Mouse (Mus musculus) adrenal gland, adult 18-20 months (tissue): ENCODE results near the gene Iqcd. TPM values are rescaled to one million over a fixed set of nuclear protein-coding genes. Genes with fewer than 3 reads are reported as not detected.

Experiments used
- DNase-seq, 2 experiments: peaks; one replicate each; pipeline ENCODE4 v3.0.0; 2021 to 2022; ENCODE audit warnings: low spot score in 2 of 2
- total RNA-seq, 2 experiments: library from RNA; stranded (reverse); gene quantifications; 1 replicate in 1 of 2; 2 replicates in 1 of 2; pipeline ENCODE4 v1.2.3; 2021

Gene Iqcd
- total RNA-seq, 2 experiments from 2014 or later: 0.36 to 0.48 TPM

DNA sequence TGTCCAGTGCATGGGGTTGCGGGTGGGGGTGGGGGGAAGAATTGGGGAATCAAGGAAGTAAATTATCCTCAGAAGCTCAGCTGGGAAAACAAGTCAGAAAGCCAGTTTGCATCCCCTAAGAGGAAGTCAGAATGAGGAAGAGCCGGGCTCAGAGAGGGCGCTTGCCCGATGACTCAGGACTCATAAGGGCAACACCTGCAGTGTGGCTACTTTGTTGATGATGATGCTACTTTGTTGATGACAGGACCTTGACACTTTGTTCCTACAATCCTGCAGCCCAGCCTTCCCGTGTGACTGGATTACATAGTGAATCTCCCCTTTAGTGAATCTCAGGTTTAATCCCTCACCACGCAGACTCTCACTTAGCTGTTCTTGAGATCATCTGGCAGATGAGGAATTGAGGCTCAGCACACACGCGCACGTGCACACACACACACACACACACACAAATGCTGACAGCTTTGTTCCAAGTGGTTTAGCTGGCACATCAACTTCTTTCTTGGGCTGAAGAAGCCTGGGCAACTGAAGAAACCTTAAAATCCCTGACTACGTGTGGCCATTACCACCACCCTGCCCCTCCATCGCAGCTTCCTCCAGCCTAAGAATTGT is 18.4 kb upstream of the Iqcd start:
- no peak for DNase-seq

DNA sequence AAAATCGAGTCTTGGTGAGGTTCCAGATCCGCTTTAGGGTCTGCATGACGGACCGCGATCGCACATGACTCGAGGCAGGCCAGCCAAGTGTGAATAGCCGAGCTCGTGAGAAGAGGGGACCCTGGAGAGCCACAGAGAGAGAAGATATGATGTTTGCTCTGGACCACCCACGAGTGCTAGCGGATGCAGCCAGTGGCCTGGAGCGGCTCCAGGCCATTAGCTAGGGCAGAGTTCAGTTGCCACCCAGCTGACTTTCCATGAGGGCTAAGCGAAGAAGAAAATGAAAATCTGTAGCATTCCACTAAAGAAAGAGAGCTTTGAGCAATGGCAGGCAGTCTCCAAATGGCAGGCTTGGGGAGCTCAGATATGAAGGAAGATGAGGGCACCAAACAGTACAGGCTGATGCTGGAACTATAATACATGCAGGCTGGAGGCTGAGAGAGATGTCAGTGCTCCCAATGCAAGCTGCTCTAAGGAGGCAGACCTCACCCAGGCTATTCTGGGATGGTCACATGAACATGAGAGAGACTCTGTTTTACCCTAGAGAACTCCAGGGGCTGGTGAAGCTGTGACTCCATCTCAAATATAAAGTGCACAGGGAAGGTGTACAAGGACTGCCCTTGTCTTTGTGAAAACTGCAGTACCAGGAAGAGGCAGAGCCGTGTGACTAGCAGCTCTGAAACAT is 17.6 kb upstream of the Iqcd start:
- no peak for DNase-seq

DNA sequence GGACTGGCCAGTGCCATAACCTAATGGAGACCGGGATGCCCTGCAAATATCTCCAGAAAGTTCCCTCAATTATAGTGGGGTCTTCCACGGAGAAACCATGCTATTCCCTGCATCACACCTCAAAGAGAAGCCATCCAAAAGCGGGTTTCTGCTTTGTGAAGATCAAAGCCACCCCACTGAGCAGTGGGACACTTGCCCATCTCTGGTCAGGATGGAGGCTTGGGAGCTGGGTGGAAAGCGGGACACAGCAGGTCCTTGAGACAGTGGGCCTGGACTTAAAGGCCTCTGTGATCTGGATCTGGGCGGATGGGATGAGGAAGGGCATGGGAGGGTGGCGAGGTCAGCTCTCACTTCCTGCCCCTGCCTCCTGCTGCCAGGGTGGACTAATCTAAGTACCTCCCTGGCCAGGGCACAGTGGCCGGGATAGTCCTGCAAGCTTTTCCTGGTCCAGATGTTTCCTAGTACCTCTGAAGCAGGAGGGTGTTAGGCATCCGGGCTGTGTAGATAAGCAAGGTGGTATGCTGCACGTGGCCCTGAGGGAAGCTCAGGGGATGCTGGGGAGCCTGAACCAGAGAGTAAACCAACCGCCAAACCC is 14.2 kb upstream of the Iqcd start:
- no peak for DNase-seq

DNA sequence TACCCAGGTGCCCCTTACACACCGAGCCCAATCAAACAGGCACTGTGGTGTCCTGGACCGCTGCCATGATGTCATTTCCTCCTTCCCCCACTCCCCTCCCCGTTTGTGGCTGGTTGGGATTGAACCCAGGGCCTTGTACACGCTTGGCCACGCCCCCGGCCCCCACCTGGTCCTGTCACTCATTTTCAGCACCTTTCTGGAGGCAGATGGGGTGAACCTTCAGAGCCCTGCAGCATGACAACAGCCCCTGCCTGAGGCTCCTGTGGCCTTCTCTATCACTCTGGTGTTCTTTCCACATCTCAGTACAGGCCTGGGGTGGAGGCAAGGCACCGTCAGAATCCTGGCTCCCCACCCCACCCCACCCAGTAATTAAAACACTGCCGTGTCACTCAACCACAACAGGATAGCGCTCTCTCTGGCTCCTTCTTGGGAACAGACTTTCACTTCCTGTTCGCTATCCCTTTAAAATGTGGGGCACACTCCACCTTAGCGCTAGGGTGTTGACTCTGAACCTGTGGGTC is 12.0 kb upstream of the Iqcd start:
- no peak for DNase-seq

DNA sequence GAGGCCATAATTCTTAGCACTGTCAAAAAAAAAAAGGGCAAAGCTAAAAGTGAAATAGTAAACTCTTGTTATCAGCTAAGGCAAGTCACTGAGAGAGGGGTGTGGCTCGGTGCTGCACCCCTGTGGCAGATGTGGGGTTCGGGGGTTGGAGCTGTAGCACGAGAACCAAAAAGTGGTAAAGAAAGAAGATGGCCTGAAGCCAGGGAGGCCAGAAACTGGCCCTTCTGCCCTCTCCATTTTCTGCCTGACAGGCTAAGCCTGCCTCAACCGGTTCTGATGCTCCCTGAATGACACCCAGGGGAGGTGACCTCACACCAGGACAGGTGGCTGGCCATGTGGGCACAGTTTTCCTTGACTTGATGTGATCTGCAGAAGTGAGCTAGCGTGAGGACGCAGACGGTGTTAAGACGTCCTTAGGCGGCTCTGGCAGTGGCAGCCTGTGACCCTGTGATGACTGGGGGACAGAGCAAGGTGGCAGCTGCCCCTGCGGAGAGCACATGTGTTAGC is 10.8 kb upstream of the Iqcd start:
- DNase-seq: no peak

DNA sequence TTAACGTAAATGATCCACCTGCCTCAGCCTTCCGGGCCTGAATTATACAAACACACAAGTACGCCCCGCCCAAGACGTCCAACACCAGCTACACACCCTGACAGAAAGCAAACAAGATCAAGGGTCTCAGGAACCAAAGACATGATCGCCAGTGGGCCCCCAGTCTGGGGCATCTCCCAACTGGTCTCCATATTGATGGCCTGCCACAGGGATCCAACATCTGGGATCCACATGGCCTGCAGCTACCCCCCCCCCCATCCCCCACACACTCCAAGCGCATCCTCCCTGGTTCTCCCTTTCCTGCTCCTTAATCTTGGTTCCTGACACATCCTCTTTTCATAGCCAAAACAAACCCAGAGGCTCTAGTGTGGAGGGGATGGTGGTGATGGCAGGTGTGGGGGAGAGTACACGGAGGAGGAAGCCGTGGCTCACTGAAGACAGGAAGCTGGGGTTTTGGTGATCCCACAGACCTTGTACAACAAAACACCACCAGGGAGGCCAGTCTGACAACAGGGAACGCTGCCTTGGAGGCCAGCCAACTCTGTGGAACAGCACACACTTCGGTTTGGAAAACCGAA is 10.2 kb upstream of the Iqcd start:
- DNase-seq: no peak

DNA sequence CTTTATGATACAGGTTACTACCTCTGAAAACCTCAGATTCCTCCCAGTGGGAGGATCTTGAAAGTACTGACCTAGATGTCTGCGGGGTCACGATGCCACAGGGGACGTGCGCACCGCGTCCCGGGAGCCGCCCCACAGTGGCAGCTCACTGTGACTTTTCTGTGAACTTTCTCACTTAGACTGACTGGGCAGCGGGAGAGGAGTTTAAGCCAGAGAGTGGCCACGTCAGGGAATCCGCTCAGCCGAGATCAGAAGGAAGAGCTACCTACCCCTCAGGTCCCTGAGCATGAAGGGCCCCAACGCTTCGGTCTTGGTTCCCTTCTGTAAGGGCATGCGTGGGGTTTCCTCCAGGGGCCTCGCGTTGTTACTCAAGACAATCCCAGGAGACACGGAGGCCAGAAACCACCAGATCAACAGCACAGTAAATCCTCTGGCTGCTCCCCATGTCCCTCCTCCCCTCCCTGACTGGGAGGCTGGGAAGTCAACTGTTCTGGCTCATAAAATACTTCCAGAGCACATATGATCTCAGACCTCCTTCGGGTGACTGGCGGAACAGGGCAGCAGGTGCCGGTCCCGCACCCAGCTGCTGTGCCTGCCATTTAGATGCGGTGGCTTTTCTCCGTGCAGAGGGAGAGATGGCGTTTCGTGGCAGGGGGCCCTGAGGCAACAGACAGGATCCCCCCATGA is 9.5 kb upstream of the Iqcd start:
- DNase-seq: no peak

DNA sequence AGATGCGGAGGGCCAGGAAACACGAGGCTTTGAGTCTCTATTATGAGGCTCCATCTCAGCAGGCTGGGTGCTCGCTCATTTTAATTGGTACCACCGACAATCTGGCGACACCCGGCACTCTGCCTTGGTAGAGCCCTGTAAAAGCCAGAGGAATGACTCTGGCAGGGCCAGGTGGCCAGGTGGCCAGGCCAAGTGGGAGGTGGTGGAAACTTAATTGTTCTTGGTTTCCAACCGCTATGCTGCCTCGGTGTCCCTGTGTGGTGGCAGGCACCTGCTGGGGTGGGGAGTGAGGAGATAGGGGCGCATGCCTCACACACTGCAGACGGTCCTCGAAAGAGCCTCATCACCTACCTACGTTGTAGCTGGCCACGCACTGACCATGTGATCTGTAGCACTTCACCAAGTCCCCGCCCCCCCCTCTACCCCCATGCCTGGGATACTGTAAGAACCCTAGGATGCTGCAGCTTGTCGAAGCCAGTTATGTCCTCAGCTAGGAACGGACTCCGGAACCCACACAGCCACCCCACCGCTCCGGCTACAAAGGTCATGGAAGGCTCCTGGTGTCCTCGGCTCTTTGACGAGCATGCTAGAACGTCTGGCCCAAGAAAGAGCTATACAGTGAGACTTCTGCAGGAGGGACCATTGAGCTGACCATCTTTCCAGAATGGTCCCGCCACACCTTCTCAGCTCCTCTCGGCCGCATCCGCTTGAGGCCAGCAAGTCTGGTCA is 8.8 kb upstream of the Iqcd start:
- no peak for DNase-seq

DNA sequence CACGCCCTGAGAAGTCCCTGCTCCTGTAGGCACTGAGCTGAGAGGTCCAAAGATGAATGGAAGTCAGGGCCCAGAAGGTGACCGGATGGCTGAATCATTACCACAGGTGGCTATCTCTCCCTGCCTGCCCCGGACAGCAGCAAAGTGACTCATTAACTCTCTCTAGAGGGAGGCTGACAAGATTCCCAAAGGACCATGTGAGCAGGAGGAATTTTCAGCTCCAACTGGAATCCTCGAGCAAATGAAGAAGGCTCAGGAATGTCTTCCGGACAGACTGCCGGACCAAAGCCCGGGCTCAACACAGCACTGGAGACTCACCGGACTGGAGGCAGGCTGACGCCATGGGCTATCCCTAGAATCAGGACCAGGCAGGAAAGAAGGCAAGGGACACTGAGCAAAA is 6.8 kb upstream of the Iqcd start:
- DNase-seq: no peak

DNA sequence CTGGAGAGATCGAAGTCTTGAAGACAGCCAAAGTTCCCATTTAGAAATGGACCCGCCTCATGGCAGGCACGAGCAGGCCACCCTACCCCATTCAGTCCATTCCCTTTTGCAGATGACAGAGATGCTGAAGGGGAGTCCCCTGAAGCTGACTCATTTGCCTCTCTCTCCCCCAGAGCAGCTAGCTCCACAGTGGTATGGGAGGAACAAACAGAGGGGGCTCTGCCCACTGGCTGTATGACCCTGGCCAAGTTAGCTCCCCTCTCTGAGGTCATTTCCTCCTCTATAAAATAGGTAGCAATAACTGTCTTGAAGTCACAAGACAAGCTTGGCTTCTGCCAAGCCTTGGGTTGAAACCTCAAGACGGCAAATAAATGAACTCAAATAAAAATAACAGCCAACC is 5.3 kb upstream of the Iqcd start:
- no peak for DNase-seq

DNA sequence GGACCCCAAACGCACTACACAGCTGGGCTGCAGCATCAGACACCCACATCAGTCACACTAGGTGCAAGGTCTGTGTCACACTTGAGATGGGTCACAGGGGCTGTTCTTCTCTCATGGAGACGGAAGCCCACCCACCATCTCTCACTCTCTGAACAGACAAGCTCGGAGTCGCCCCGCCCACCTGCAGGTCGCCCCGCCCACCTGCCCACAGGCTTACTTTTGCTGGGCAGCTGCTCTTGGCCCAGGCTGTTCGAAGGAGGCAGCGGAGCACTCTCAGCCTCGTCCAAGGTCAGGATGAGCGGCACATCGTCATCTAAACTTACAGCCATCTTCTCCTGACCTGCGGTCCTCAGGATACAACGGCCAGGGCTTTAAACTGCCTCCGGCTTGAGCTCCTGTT is 3.8 kb upstream of the Iqcd start:
- no peak for DNase-seq

DNA sequence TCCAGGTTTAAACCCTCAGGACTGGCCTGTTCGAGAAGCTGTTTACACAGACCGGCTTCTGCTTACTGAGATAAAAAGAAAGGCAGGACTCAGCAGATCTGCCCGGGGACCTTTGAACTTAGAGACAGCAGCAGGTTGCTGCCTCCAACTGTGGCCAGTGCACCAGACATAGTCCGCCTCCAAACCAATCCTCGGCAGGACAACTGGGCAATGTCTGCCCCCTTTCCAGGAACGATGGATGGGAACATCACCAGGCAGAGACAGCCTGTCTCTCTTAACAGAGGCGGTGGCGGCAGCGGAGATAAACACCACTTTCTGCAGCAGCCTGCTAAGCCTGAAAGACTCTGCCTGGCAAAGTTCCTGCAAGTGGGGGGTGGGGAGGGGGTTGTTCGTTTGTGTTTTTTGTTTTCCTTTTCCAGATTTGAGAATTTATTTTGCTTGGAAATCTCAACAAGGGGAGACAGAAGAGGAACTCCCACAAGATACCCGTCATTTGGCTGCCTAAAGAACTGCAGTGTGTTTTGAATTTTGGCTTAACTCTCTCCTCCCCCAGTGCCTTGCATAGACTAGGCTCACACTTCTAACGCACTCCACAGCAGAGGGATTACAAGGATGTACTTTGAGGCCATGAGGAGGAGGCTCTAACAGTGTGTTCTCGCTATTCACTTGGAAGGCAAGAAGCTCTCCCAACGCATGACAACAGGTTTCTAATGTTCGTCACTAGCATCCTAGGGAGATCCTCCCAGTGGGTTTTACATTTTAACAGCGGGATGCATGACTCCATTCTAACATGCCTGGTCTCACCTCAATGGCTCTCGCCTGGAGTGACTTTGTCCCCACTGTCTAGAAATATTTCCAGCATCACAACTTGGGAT is 1.8 kb upstream of the Iqcd start:
- no peak for DNase-seq

DNA sequence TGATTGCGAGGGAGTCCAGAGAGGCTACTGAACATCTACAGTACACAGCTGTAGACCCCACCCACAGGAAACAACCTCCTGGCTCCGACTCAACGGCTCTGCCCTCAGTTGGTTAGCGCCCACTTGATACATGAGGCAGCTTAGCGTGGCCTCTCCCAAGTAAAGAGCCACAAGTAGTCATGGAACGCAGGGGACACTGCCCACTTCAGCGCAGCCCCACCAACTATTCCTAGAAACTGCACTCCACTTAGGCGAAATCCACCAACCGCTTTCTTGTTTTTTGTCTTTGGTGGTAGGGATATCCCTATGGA is 1.2 kb upstream of the Iqcd start:
- DNase-seq: no peak

DNA sequence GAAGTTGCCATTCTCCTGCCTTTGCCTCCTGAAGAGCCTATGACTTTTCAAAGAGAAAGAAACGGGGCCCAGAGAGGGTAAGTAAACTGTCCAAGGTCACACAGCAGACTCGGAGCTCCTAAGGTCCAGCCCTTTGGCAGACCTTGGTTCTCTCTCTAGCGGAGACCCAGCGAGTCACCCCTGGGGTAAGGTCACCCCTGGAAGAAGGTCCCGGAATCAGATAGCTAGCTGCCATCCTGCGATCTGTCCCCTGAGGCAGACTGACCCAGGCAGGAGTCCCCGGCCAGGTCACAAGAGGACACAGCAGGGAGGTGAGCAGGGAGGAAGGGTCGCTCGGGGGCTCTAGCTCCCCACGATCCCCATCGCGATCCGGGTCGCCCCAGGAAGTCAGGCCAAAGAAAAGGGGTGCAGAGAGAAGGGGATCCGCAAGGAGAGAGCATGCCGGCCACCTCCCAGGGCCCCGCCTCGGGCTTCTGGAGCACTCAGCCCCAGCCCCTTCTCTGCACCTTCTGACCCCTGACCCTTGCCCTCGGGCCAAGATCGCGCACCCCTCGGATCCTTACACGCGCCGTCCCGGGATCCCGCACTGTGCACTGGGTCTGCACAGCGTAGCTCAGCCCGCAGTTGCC is 762 bp upstream of the Iqcd start:
- DNase-seq: no peak

DNA sequence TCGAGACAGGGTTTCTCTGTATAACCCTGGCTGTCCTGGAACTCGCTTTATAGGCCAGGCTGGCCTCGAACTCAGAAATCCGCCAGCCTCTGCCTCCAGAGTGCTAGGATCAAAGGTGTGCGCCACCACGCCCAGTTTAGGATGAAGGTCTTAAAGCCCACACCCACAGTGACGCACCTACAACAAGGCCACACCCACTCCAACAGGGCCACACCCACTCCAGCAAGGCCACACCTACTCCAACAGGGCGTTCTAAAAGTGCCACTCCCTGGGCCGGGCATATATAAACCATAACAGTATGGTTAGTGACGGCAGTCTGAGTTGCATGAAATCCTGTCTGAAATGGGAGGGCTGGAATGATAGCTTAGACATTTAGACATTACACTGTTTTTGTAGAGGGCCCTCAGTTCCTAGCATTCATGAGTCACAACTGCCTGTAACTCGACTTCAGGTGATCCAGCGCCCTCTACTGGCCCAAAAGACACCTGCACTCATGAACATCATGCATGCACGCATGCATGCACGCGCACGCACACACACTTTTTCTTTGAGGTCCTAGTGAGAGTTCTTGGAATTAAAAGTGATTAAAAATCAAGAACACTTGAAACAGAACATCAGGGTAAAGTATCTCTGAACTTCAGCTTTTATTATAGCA is 1.7 kb downstream of the Iqcd start:
- DNase-seq: no peak

DNA sequence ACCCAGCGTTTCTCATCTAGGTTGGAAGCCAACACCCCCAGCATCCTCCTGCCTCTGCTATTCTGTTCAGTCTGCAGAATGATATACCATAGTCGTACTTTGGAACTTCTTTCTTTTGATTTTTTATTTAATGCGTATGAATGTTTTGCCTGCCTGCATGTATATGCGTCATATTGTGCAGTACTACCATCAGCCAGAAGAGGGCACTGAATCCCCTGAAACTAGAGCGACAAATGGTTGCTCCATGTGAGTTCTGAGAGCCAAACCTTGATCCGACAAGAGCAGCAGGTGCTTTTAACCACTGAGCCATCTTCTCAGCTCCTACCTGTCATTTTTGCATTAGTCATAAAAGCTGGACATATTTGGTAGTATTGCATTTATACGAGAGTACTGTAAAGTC is 3.3 kb downstream of the Iqcd start:
- no peak for DNase-seq

DNA sequence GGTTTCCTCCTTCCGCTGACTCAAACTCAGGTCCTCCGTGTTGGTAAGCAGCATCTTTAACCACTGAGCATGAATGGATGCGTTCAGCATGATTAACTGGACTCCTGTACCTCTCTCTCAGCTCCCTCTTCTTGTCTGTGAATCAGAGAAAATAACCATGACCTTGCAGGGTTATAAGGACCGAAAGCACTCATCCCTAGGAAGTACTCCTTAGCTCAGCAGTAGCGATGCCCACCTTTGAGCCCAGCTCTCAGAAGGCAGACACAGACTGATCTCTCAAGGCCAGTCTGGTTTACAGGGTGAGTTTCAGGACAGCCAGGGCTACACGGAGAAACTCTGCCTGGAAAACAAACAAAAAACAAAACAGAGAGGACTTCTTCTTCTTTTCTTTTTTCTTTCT is 5.7 kb downstream of the Iqcd start:
- no peak for DNase-seq

DNA sequence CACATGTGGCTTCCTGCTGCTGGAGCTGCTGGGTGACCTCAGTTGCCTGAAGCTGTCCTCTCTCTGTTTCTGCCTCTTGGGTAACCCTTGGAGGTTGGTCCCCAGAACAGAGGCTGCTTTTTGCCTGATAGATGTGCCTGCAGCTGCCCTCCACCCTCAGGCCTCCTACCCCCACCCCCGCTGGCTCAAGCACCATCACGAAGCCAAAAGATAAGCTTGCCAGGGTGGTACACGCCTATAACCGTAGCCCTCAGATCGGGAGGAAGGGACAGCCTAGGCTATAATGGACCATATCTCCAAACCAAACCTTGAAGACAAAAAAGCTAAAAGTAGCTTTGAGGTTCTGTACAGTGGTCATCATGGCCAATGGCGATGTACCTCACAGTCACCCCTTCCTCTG is 10.8 kb downstream of the Iqcd start:
- no peak for DNase-seq
